Mouse (Mus musculus) frontal cortex, postnatal 36 days (tissue): ENCODE measurements at regions not wholly inside any gene's neighbourhood (a gene's known extent, or its start where the extent isn't known, plus 50 kb on each side); places are given as distances from the start of the nearest gene placed in this dataset.
"Not testable (repeated sequence)": the region's sequence is repeated elsewhere in the genome, so short reads cannot be mapped to it uniquely, and the experiment has no call there.

Experiments
- DNase-seq, 2 experiments: peaks; one replicate each; pipeline ENCODE4 v3.0.0; 2022; ENCODE audit warnings: low spot score in 2 of 2

DNA sequence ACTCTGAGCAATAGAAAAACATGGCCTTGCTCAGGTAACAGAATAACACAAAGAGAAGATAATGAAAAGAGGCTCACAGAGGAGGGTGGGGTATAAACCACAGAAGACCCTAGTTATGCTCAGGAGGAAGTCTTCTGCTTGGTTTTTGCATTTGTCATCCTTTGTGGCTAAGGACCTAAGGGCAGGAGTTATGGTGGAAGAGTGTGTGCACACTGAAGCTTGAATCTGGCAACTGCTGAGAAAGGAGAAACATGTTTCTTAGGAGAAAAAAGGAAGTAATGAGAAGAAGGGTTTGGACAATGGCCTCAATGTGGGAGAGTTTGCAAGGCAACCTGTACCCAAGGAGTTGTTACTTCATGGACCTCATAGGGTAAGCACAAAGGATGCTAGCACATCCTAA is 106.8 kb upstream of the Nyap2 start:
- DNase-seq, result no peak

DNA sequence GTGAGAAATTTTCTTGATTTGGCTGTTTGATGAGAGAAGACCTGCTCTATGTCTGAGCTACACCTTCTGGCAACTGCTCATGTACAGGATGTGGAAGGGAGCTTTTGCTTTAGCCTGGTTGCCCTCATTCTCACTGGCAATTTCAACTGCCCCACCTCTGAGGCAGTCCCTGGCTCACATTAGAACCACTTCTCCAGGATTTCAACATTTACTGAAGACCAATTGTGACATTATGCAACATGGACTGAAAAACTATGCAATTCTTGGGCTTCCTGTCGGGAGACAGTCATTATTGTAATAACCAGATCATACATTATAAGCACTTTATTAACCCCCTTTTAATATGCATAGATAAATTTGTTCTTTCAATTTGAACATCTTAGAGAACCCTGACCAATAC is 107.6 kb upstream of the Nyap2 start:
- DNase-seq, result no peak

DNA sequence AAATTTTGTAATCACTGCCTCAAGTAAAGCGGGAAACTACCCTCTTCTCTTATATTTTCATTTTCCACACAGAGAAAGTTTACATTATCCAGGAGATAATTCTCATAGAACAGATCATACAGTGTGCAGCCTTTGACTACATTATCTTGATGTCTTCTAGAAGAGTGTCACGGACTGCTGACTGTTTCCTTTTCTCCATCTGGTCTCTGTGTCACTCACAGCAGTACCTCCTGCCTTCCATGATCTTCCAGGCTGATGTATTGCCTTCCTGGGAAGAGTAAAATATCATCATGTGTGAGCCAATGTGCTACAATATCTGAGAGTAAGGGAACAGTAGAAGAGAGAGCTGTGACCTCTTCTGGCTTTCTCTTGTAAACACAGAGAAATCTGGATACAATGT is 111.0 kb upstream of the Nyap2 start:
- no peak for DNase-seq

DNA sequence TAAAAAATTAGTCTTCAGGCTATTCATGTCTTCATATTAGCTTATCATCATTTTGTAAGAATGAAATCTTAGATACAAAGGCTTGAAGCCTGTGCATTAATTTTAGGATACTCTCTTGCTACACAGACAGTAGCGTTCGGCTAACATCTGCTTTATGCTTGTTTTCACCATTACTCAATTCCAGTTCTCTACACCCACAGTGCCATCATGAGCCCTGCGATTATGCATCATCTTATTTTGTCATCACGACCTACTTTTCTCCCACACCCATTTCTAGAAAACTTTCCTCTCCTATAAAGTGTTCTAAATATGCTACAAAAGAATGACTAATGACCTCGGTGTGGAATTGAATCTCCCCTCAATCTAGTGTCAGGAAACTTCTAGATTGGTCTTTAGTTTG is 112.4 kb upstream of the Nyap2 start:
- peak; percentile 6 to 11 for DNase-seq

DNA sequence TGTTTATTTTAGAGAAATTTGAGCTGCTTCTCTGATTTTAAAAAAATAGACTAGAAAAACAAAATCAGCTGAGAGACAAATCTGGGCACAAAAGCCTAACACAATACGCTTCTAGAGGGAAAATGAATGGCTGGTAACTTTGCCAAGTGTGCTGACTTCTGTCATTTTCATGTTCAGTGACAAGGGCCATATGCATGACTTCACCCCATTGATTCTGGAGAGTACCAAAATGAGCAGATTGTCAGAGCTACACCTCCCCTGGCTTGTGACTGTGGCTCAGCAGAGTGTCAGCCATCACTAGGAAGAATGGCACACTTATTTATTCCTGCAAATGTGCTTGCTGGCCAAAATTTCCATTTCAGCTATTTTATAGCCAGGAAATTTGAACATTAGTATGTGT is 112.9 kb upstream of the Nyap2 start:
- no peak for DNase-seq

DNA sequence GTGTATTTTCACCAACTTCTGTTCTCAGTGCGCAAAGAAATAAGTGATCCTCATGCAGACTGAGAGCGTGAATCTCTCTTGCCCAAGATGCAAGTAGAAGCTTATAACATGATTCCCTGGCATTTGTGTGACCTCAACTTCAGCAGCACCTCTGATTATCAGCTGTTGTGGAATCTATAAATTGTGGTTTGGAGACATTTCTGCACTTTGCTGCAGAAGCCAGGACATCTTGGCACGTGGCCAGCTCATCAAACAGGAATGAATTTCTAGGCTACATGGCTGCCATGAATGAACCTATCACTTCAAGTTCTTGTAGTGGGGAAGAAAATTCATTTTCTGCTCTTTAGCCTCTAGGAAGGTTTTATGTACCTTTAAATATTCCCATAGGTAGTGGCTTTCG is 126.3 kb upstream of the Nyap2 start:
- no peak for DNase-seq

DNA sequence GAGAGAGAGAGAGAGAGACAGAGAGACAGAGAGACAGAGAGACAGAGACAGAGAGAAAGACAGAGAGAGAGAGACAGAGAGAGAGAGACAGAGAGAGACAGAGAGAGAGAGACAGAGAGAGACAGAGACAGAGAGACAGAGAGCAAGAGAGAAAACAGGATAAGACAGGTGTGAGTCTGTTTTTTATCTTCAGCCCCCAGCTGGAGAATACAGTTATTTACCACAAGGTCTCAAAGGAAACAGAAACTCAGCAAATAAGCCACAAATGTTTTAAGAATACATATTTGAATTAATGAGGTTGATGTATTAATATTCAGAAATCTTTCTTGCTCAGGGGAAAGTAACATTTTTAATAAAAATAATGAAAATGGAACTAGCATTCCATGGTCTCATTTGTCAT is 130.7 kb upstream of the Nyap2 start:
- not testable (repeated sequence) for DNase-seq

DNA sequence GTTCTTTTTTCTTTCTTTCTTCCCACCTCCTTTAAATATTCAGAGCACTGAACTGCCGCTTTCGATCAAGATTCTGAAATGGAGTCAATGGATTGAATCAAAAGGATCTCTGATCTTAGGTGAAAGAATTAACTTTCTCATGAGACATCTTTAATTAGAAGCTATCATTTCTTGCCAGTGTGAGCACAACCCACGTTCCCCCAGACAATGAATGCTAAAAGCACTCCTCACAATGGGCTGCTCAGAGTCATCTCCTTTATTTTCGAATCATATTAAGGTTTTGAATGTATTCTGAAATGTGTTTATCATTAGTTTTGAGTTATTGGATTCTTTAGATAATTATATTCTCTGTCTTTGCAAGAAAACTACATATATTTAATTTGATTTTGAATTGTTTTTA is 137.4 kb upstream of the Nyap2 start:
- DNase-seq, result no peak

DNA sequence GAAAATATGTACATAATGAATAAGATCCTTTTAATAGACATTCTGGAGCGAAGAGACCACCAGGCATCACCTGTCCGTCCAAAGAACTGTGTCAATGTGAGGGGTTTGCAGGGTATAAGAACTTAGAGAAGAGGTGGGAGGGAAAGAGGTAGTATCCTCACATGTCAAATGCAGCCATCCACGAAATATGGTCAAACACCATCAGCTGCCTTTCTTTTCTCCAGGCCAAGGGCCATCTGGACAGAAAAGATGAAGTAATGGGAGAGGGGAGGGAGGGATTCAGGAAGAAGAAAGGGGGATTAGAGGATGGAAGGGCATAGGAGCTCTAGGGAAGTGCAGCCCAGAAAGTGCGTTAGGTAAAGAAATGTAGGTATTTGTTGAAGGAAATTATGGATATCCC is 141.0 kb upstream of the Dock10 start:
- DNase-seq, result no peak

DNA sequence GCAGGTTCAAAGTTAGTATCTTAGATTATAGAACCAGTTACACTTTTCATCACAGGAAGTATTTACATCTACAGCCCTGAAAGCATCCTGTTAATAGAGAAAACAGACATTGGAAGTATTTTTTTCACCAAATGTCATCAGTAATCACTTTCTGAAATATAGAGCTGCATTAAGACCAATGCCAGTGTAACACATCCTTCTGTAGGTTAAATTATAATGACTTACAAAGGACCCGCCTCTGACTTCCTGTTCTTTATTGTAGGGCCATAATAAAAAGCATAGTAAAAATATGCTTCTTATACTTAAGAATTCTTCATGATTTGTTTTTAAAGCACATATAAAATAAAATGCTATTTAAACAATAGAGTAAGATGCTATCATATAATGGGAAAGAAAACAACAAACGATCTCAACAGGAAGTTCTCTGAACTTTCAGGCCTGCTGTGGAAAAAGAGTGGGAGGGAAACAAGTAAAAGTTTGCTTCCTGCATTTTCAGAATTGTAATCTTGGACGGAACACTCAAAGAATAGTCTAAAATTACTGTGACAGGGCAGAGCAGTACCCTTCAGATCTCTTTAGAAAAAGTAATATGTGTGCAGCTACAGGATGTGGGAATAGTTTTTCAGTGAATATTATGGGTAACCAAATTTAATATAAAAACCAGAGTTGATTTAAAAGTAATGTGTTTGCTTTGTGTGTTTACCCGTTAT is 116.0 kb upstream of the Dock10 start:
- no peak for DNase-seq

DNA sequence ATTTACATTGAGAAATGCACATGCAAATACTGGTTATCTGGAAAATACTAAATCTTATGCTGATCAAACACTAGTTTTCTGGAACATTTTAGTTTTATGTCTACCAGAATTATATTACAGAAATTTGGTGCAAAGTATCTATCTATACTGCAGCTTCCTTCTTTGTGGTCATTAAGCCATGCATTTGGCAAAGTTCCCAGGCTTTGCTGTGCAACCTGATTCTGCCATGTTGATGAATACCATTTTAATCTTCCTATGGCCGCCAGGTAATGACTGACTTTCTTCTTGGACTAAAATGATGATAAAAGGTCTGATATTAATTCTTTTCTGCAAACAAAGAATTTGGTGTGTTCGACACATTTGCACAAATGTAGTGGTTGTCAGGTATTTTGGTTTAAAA is 115.3 kb upstream of the Dock10 start:
- no peak for DNase-seq

DNA sequence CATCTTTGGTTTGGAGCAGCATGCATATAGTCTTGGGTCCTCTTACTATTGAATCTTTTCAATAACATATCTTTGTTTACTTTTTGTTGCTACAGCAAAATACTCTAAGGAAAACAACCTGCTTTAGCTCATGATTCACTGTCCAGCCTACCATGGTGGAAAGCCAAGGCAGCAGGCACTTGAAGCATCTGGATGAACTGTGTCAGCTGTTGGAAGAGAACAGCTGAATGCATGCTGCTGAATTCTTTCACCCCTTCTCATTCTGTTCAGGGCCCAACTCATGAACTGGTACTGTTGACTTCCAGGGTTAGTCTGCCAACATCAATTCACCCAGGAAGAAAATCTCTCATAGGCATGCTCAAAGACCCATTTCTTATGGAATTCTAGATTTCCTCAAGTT is 110.5 kb upstream of the Dock10 start:
- DNase-seq, result no peak

DNA sequence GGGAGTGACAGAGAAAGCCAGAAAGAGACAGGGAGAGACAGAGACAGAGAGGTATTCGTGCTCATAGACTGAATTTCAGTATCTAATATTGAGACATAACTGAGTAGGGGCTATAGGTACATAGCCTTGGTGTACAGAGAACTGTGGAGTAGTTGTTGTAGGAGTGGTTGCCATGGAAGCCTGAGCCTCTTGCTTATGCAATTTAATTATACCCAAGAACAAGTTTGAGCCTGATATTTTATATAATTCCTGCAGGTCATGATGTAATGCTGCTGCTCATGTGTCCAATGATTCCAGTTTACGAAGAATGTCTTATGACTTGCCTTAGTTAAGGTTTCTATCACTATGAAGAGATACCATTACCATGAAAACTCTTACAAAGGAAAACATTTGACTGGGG is 98.7 kb upstream of the Dock10 start:
- DNase-seq, result peak in 1 of 2 experiments; percentile 15

DNA sequence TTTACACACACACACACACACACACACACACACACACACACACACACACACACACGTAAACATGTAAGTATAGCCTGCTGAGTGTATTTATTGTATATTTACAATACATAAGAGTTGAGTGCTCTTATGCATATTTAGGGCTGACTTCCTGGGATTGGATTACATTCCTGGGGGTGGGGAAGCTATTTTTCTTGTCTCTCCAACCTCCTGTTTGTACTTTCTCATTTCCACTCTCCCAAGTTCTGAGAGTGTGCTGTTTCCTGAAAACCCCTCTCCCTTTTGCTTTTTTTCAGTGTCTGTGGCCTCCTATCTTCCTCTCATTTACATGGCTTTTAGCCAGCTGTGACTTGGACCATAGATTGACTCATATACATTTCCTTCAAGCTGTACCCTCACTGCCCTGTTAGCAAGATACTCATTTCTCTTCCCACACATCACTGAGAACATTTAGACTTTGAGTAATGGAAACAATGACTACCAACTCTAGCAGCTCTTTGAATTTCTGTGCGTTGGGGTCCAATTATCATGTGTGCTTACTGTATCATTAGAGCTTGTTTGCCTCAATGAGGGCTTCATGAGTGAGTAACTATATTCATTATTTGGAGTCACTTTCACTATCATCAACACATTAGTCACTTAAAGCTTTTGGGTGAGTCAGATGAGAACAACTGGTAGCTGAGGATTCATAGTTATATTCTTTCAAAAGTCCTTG is 96.8 kb upstream of the Dock10 start:
- DNase-seq, result no peak

DNA sequence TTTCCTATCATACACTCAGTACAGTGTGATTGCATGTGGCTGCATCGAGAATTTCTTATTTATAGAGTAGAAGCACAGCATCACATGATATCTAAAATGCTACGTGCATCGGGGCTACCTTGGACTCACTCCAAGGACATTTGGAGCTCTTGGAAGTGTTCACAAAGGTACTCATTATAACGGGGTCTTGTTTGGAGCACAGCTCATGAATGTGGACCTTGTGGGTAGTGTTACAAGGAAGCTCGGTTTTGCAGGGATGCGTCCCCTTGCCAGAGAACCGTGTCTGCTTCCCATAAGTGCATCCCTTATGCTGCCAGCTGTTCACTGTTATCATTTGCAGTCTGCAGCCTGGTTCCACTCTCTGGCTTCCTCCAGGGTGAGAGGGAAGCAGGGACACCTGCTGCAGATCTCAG is 96.0 kb upstream of the Dock10 start:
- DNase-seq, result peak; percentile 62 to 73

DNA sequence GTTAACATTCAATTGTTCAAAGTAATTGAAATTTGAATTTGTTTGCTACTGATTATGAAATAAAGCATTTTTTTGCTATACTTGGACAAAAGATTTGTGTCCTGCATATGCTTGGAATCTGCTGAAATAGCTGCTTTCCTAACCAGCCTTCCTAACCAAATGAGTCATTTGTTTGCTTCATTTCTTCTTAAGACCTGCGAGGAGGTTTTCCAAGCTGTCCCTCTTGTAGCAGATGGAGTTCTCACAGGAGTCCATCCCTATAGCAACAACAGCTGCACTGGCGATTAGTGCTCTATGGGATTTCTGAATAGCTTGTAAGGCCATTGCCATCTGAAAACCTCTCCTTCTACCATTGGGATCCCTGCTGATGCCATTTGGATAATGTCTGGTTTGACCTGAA is 94.4 kb upstream of the Dock10 start:
- DNase-seq, result peak in 1 of 2 experiments; percentile 45

DNA sequence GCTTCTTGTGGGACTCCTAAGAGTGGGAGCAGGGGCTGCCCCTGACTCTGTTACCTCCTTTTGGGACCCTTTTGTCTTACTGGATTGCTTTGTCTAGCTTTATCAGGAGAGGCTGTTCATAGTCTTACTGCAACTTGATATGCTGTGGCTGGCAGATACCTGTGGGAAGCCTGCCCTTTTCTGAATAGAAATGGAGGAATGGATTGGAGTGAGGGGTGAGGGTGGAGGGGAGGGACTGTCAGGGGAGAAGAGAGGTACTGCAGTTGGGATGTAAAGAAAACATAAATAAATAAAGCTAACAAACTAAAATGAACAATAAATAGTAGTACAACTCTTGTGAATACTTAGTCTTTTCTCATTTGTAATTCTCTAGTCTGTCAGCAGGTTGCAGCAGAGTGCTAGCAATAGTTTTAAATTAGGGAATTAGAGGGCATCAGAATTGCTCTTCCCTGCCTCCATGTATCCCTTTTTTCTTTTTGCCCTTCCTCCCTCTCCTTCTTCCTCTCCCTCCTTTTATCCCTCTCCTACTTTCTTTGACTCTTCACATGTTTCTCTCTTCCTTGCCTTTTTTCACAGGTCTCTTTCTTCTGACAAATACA is 72.0 kb upstream of the Dock10 start:
- DNase-seq, result peak in 1 of 2 experiments; percentile 62

DNA sequence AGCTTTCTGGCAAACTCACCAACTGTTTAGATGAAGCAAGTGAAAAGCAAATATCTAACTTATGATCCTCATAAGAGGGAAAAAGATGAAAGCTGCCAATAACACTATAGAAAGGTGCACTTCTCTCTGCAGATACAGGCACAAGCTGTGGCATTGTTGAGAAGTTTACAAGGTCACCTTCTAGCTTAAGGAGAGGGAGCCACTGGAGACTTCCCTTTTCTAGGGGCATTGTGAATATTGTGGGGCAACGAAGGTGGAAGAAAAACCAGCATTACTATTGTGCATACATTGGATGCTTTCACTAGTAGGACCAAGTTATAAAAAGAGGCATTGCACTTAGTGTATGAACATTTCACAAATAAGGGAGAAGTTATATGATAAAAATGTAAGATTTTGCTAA is 68.1 kb upstream of the Dock10 start:
- no peak for DNase-seq

DNA sequence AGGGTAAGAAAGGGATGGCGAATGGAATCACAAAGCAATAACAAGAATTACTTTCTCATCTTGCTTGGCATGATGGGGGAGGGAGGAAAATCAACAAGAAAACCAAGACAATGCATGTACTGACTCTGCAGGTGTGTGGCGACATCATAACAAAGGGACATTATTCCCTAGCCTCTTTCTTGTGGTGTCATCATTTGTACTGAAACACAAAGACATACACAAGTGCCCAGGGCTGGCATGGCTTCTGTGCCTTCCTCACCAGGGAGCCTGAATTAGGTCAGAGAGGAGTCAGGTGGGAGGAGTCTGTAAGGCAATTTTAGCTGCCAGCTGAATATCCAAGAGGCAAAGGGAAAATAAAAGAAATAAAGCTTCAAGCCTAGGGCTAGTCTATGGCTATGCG is 65.6 kb upstream of the Dock10 start:
- DNase-seq, result no peak

DNA sequence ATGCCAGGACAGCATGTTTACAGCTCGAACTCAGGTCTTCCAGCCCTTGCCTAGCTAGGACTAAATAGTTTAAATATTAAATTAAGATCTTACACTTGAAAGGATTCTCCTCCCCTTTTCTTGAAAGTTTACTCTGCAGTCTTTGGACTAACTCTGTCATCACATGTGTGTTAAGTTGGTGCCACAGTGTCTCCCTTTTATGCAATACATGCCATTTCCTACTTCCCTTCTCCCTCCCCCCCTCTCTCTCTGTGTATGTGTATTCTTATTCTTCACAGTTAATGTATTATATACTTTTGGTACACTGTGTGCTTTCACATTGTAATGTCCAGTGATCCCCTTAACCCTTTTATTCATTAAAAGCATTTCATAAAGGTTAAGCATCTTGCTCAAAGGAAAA is 63.9 kb upstream of the Dock10 start:
- no peak for DNase-seq

DNA sequence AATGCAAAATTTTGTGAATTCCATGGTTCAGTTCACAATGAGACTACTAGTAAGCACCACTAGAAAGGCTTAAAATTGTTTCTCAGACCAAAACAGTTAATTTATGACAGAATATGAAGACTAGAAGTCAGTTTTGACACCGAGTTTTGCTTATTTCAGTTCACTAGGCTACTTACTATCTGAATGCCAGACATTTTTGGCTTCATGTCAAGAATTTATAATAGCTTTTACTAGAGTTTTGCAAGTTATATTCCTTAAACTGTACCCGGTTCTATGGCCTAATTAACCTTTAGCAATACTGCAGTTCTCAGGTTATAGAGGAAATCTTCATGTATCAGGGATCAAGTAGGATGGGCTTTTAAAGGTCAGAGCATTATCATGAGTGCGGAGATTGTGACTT is 54.6 kb upstream of the Dock10 start:
- DNase-seq, result no peak
